Mouse (Mus musculus): Measurements from ENCODE around the gene Slc8a3.

GRCm38 (mm10) chr12:81331046-81331638 lies 1.8 kb downstream of the Slc8a3 start:
- TF ChIP-seq ZC3H11A (IDR thresholded peaks at IDR 0.05; ENCODE audit: low read depth, low read length): no peak
- TF ChIP-seq USF2 (conservative IDR thresholded peaks at IDR 0.05; ENCODE audit: low read depth, low read length): no peak
- TF ChIP-seq POLR2A (IDR thresholded peaks at IDR 0.05; ENCODE audit: low read depth, low read length): no peak
- no peak for TF ChIP-seq NRF1 (IDR thresholded peaks at IDR 0.05; ENCODE audit: low read depth, low read length)
- no peak for TF ChIP-seq CTCF (conservative IDR thresholded peaks at IDR 0.05 in 1 of 2, IDR thresholded peaks at IDR 0.05 in 1 of 2; ENCODE audit: low read depth in 2 of 2, low read length in 2 of 2)
- no peak for TF ChIP-seq IRF4 (IDR thresholded peaks at IDR 0.05; ENCODE audit: low read depth, low read length)
- no peak for TF ChIP-seq ZMIZ1 (IDR thresholded peaks at IDR 0.05; ENCODE audit: low read depth, low read length)
- no peak for TF ChIP-seq KAT2A (IDR thresholded peaks at IDR 0.05; ENCODE audit: insufficient replicate concordance, low read length)
- no peak for TF ChIP-seq HCFC1 (IDR thresholded peaks at IDR 0.05; ENCODE audit: low read depth, low read length)
- TF ChIP-seq RCOR1 (conservative IDR thresholded peaks at IDR 0.05; ENCODE audit: low read depth, low read length): no peak
- TF ChIP-seq MAFK (IDR thresholded peaks at IDR 0.05; ENCODE audit: insufficient replicate concordance, low read length): no peak
- no peak for TF ChIP-seq MEF2A (IDR thresholded peaks at IDR 0.05; ENCODE audit: borderline replicate concordance, low read depth, low read length)
- no peak for TF ChIP-seq MYC (IDR thresholded peaks at IDR 0.05; ENCODE audit: low read depth, low read length)
